Mouse (Mus musculus) adrenal gland, postnatal 10 days (tissue): ENCODE data around the gene Wtap. TPM values are rescaled to one million over a fixed set of nuclear protein-coding genes. Genes with fewer than 3 reads are reported as not detected.
A peak's percentile ranks its signal among the peaks of the same experiment; 100 is the strongest.
"Not testable (repeated sequence)": the region's sequence is repeated elsewhere in the genome, so short reads cannot be mapped to it uniquely, and the experiment has no call there.

ENCODE experiments used
- DNase-seq: peaks from one replicate; pipeline ENCODE4 v3.0.0; 2021; ENCODE audit warnings: mixed read lengths
- total RNA-seq, 2 experiments: library from RNA; stranded (reverse); gene quantifications; 2 replicates each; pipeline ENCODE4 v1.2.3; 2021

Gene Wtap
- total RNA-seq, 2 experiments from 2014 or later, result 55.3 to 74.7 TPM

GRCm38 (mm10) chr17:12963476-12963875, 30.5 kb downstream of the Wtap start:
- no peak for DNase-seq

DNA sequence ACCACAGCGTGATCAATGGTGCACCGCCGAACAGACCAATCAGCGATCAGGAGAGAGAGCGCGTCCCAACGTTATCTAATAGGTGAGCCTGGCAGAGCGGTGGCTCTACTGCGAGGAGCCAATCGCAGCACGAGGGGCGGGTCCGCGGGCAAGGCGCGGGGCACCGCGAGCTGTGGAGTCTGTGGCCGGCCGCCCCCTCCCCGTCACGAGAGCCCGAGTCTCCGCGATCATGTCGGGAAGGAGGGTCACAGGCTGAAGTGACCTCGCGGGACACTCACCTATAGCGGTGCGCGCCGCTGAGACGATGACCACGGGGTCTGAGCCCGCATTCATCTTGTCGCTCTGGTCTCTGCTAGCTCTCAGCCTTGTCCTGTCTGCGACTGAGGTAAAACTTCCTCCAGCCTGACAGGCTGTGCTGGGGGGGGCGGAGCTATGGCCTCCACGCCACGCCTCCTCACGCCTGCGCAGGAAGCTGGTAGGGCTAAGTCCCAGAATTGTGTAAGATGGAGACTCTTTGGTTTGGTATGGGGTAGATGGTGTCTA, 33.6 kb downstream of the Wtap start, which contains the start of gene Acat2:
TSS of gene Acat2 (minus strand) at position 417 of the 543 bp plus-strand sequence.
- peak; percentile 97 for DNase-seq

- DNase-seq, result not testable (repeated sequence)
Measured at GRCm38 (mm10) chr17:12959377-12959776, 34.6 kb downstream of the Wtap start.

GRCm38 (mm10) chr17:12956664-12957063, 37.3 kb downstream of the Wtap start:
- peak; percentile 43 for DNase-seq

DNA sequence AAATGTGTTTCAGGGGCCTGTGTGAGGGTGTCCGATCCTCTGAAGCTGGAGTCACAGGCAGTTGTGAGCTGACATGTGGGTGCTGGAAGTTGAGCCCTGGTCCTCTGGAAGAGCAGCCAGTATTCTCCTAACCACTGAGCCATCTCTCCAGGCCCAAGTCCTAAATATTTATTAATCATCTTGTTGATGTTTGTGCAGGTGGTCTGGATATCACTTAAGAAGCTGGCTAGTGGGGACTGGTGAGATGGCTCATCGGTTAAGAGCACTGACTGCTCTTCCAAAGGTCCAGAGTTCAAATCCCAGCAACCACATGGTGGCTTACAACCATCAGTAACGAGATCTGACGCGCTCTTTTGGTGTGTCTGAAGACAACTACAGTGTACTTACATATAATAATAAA, 44.3 kb downstream of the Wtap start:
- no peak for DNase-seq

GRCm38 (mm10) chr17:12942459-12943162, 51.4 kb downstream of the Wtap start:
- no peak for DNase-seq

DNA sequence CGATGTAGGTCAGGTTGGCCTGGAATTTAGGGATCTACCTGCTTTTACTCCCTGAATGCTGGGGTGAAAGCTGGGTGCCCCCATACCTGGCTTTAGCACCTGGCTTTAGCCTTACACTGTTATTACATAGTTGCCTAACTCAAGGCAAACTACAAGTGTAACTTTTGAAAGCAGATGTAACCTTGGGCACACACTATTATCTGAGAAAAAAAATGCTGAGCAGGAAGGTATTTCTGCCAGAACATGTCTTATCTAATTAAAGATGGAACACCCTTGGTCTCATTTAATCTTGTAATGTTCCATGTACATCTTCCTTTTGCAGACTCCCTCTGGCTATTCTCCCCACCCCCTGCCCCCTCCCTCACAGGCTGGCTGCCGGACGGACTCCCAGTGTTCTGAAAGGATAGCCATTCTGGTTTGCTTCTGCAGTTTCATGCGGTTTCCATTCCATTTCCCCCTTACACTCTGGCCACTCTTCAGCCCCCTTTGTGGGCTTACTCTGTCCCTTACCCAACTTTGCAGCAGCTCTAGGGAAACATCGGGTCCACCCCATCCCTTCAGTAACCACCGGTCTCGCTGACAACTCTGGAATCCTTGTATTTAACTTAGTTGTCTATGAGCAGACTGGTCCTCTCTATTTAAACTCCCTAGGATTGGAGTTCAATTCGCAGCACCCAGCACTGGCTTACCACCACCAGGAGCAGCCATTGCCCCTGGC, 52.3 kb downstream of the Wtap start:
- no peak for DNase-seq

DNA sequence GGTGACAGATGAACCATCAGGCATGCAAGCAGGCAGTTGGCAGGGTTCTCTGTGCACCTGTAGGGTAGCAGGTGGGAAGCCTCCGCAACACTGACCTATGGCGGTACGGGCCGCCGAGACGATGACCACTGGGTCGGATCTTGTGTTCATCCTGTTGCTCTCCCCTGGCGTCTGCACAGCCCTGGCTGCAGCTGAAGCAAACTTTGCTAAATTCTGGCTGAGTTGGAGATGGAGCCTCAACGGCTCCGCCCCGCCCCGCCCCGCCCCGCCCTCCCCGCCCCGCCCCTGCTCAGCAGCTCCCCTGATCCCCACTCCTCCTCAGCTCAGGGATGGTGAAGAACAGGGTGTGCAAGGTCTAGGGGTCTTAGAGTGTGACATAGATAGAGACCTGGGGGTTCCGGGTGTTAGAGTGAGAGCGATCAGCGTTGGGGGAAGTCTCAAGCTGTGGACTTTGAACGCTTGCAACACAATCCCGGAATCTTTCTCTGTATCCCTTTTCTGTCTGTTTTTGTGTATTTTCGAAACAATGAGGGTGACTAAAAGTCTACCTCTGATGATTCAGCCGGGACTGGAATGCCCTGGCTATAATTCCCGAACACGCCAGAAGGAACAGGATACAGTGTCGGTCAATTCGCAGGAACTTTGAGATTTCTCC, 53.7 kb downstream of the Wtap start, which contains the start of gene Acat3:
TSS of gene Acat3 (minus strand) at position 450 of the 655 bp plus-strand sequence.
- DNase-seq, result peak; percentile 19

GRCm38 (mm10) chr17:12939377-12940148, 54.4 kb downstream of the Wtap start:
- DNase-seq, result not testable (repeated sequence)

GRCm38 (mm10) chr17:12938077-12938476, 55.9 kb downstream of the Wtap start:
- DNase-seq, result no peak

- DNase-seq, result no peak
Measured at GRCm38 (mm10) chr17:12937412-12937970, 56.5 kb downstream of the Wtap start.

DNA sequence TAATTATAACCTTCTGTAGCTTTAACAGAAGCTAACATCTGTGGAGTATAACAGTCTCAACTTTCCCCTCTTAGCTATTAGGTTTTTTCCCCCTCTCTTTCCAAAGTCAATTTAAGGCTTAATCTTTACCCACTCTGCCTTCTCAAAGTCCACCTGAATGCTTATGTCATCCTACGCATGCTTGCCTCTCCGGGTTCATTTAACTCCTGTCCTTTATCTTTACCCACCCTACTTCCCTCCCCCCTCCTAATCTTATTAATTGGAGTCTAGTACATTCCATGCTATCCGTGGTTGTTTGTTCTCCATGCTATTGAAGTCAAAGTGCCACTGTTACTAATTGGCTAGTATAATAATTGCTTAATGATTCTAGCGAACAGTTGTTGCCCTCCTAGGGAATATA, 58.2 kb downstream of the Wtap start:
- DNase-seq, result no peak

DNA sequence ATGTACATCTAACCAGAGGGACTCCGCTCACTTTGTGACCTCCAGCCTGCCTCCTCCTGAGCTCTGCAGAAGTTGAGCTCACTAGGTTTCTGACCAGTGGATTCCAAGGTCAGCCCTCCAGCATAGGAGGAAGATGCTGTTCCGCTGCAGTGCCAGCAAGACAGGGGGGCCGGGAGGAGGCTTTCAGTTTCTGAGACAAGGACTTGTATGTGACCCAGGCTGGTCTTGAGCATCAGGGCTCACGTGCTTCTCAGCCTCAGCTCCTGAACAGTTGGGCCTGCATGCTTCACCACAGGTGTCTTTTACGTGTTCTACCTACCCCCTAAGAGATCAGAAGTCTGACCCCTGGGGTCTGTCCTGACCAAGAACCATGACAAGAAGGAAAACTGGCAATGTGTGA, 62.4 kb downstream of the Wtap start:
- DNase-seq, result not testable (repeated sequence)

DNA sequence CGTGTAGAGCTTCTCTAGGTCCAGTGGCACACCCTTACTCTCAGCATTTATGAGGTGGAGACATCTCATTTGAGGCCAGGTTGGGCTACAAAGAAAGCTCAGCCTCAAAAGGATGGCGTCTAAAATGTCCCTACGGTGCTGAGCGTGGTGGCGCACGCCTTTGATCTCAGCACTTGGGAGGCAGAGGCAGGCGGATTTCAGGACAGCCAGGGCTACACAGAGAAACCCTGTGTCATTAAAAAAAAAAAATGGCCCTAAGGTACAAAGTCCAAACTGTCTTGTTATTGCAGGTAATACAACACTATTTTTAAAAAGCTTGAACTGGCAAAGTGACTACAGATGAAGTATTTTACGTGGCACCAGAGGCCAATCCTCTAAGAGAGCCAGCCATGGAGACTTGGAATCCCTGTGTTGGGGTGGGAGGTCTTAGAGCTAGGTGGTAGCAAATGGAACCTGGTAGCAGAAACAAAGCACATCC, 68.2 kb downstream of the Wtap start:
- no peak for DNase-seq

GRCm38 (mm10) chr17:12925001-12925400, 69.0 kb downstream of the Wtap start:
- DNase-seq, result peak; percentile 42

DNA sequence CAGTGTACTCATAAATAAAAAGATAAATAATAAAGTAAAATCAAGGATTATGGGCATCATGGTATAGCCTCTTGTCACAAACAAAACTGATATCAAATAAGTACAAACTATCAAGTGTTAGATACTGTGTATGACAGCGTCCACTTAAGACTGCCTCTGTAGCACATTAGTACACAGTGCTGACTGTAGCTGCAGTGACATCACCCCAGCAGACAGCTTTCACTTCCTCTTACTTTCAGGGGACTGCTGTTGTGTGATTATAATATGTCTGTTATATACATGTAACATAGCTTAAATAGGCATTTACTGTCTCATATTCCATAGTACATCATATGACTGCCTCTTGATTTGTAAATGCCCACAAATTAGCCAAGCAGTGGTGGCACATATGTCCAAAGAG, 72.9 kb downstream of the Wtap start:
- no peak for DNase-seq

Other genes starting within 250 kb of the Wtap start
- 10 to 100 TPM; 60.7 to 77.0 TPM for gene Igf2r, start 224.5 kb downstream of the Wtap start, total RNA-seq
- under 1 TPM in 1 of 2 experiments, not detected in 1; 0.60 TPM for gene Mas1, start 126.0 kb downstream of the Wtap start, total RNA-seq
- under 1 TPM; 0.27 to 0.58 TPM for gene Mrgprh, start 118.1 kb downstream of the Wtap start, total RNA-seq
- gene Pnldc1, start 83.9 kb downstream of the Wtap start, total RNA-seq, result 1 to 10 TPM; 2.2 to 2.8 TPM
- gene Tcp1, start 78.5 kb downstream of the Wtap start, total RNA-seq, result 100 to 1,000 TPM; 235 to 266 TPM
- gene Mrpl18, start 77.8 kb downstream of the Wtap start, total RNA-seq, result 100 to 1,000 TPM in 1 of 2 experiments, 10 to 100 TPM in 1; 87.0 to 122 TPM
- 10 to 100 TPM in 1 of 2 experiments, 1 to 10 TPM in 1; 9.1 to 18.7 TPM for gene Acat3, start 53.6 kb downstream of the Wtap start, total RNA-seq
- 100 to 1,000 TPM; 108 to 118 TPM for gene Acat2, start 33.4 kb downstream of the Wtap start, total RNA-seq
- gene Sod2, start 12.7 kb upstream of the Wtap start, total RNA-seq, result 100 to 1,000 TPM; 750 to 799 TPM
- gene Gpr31b, start 58.1 kb upstream of the Wtap start, total RNA-seq, result not detected
- gene Tcp10b, start 66.9 kb upstream of the Wtap start, total RNA-seq, result under 1 TPM; 0.51 to 0.82 TPM
- gene Unc93a, start 137.6 kb upstream of the Wtap start, total RNA-seq, result under 1 TPM; 0.27 to 0.39 TPM
- gene Smok2a, start 227.0 kb upstream of the Wtap start, total RNA-seq, result not detected
- gene Smok2b, start 236.1 kb upstream of the Wtap start, total RNA-seq, result not detected